Mouse (Mus musculus) CH12.LX (cell line): Measurements from ENCODE around the gene Wnk4.

ENCODE experiments used
- CHD1 ChIP-seq: IDR thresholded peaks from 2 replicates; pipeline ENCODE4 v1.6.1; 2012; ENCODE audit warnings: low read depth, low read length, improper control_type of control experiment, inconsistent platforms
- CTCF ChIP-seq, 2 experiments: IDR thresholded peaks in 1 of 2; conservative IDR thresholded peaks in 1 of 2; 2 replicates each; pipeline ENCODE4 v1.5.1; 2011 to 2012; ENCODE audit warnings: low read depth in 2 of 2, low read length in 2 of 2, improper control_type of control experiment in 1 of 2, inconsistent platforms in 1 of 2, mild to moderate bottlenecking in 1 of 2, moderate library complexity in 1 of 2
- EP300 ChIP-seq: IDR thresholded peaks from 2 replicates; pipeline ENCODE4 v1.6.1; 2011; ENCODE audit warnings: low read length, improper control_type of control experiment
- ETS1 ChIP-seq: conservative IDR thresholded peaks from 2 replicates; pipeline ENCODE4 v1.6.1; 2012; ENCODE audit warnings: low read depth, mild to moderate bottlenecking, inconsistent platforms, low read length, improper control_type of control experiment, moderate library complexity
- GABPA ChIP-seq: IDR thresholded peaks from 2 replicates; pipeline ENCODE4 v1.6.1; 2012; ENCODE audit warnings: low read depth, low read length, improper control_type of control experiment, inconsistent platforms; ENCODE audit not compliant: insufficient replicate concordance
- JUN ChIP-seq: IDR thresholded peaks from 2 replicates; pipeline ENCODE4 v1.6.1; 2011; ENCODE audit warnings: low read depth, mild to moderate bottlenecking, low read length, improper control_type of control experiment, moderate library complexity; ENCODE audit not compliant: insufficient read depth
- MAFK ChIP-seq: IDR thresholded peaks from 2 replicates; pipeline ENCODE4 v1.6.1; 2011; ENCODE audit warnings: low read length, improper control_type of control experiment; ENCODE audit not compliant: insufficient replicate concordance
- MAX ChIP-seq: IDR thresholded peaks from 2 replicates; pipeline ENCODE4 v1.6.1; 2011; ENCODE audit warnings: low read length, improper control_type of control experiment
- MEF2A ChIP-seq: IDR thresholded peaks from 2 replicates; pipeline ENCODE4 v1.6.1; 2014; ENCODE audit warnings: low read depth, mild to moderate bottlenecking, inconsistent platforms, low read length, improper control_type of control experiment, borderline replicate concordance
- POLR2A ChIP-seq: IDR thresholded peaks from 2 replicates; pipeline ENCODE4 v1.6.1; 2011; ENCODE audit warnings: low read depth, mild to moderate bottlenecking, improper control_type of control experiment, low read length
- ZC3H11A ChIP-seq: IDR thresholded peaks from 2 replicates; pipeline ENCODE4 v1.6.1; 2012; ENCODE audit warnings: low read depth, mild to moderate bottlenecking, inconsistent platforms, low read length, improper control_type of control experiment
- ZKSCAN1 ChIP-seq: IDR thresholded peaks from 2 replicates; pipeline ENCODE4 v1.6.1; 2012; ENCODE audit warnings: low read depth, inconsistent platforms, low read length, improper control_type of control experiment, borderline replicate concordance
- ZMIZ1 ChIP-seq: IDR thresholded peaks from 2 replicates; pipeline ENCODE4 v1.6.1; 2012; ENCODE audit warnings: low read depth, mild to moderate bottlenecking, inconsistent platforms, low read length, improper control_type of control experiment
- ZNF384 ChIP-seq: IDR thresholded peaks from 2 replicates; pipeline ENCODE4 v1.6.1; 2012; ENCODE audit warnings: low read depth, low read length, improper control_type of control experiment, inconsistent platforms

DNA sequence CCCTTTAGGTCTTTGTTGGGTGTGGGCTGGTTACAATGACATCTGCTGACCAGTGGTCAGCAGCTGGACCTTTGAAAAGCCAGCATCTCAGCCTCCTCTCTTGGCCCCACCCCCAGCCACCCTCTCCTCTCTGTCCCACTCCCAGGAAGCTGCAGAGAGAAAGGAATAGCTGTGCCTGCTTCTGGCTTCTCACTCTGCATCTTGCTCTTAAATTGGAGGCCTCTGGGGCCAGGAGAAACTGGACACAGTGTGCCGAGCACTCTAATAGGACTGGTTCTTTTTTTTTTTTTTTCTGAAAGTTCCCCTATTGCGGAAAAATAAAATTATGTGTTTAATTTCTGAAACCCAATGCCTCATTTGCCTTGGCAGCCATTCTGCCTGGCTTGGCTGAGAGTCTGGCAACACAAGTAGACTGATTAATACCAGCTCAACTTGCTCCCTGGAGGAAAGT lies 30.3 kb upstream of the Wnk4 start:
- no peak for TF ChIP-seq POLR2A
- no peak for TF ChIP-seq ZKSCAN1
- TF ChIP-seq EP300: no peak
- no peak for TF ChIP-seq ZNF384
- no peak for TF ChIP-seq CTCF (conservative IDR thresholded peaks at IDR 0.05 in 1 of 2, IDR thresholded peaks at IDR 0.05 in 1 of 2; ENCODE audit: low read depth in 2 of 2, low read length in 2 of 2)
- no peak for TF ChIP-seq ZMIZ1
- TF ChIP-seq MAFK: no peak
- TF ChIP-seq CHD1: no peak
- TF ChIP-seq ZC3H11A: no peak
- no peak for TF ChIP-seq MEF2A
- no peak for TF ChIP-seq GABPA
- no peak for TF ChIP-seq ETS1
- TF ChIP-seq JUN: no peak
- no peak for TF ChIP-seq MAX
